Mouse (Mus musculus) left cerebral cortex, postnatal 4 days (tissue): ENCODE data around the gene Snx29. TPM values are rescaled to one million over a fixed set of nuclear protein-coding genes. Genes with fewer than 3 reads are reported as not detected.
A peak's percentile ranks its signal among the peaks of the same experiment; 100 is the strongest.

ENCODE experiments used
- DNase-seq: peaks from one replicate; pipeline ENCODE4 v3.0.0-alpha.2; 2022
- intact Hi-C: fragments of 180-260 bp; cut with DNase I; formaldehyde crosslinking; loops from one replicate; pipeline ENCODE4 v1.15.1; 2025
- total RNA-seq, 2 experiments: library from RNA; stranded (reverse); gene quantifications; 2 replicates each; pipeline ENCODE4 v1.2.3; 2021

Snx29 gene
- total RNA-seq, 2 experiments from 2014 or later, result 46.2 to 46.6 TPM

DNA sequence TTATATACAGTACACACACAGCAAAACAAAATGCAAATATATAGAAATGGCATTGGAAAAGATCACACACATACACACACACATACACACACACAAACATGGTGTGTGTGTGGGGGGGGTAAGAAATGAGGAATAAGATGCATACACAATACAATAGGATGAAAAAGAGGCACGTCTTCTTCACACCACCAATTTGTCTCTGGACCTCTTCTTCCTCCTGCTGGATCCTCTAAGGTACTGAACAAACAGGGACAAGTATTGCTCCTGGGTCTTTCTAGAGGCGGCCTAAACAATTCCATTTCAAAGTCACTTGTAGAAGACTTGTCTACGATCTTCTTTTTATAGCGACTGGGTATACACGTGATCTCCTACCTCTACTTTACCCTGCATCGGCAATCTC is 194.7 kb downstream of the Snx29 start:
- intact Hi-C loops, result no loop called here
- DNase-seq, result no peak

DNA sequence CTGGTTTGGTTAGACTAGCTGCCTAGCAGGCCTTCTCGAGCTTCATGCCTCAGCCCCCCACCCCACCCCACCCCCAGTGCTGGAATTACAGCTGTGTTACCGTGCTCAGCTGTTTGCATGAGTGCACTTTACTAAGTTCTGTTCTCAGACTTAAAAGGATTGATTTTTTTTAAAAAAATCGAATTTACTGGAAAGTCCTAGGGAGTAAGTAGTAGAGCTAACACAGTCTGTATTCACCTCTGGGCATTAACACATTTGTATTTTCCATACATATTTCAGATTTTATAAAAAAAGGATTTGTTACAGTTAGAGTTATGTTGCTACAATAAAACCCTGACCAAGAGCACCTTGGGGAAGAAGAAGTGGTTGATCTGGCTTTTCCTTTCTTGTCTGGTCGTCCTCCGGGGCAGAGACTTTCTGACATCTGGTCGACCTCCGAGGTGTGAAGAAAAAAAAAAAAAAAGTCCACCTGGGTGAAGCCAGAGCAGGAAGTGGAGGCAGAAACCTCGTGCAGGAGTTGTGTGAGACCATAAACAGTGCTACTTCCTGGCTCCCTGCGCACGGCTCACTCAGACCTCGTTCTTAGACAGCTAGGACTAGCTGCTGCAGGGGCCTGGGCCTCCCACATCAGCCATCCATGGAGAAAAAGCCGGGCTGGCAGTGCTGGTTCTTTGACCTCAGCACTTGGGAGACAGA is 196.2 kb downstream of the Snx29 start:
- DNase-seq, result no peak
- intact Hi-C loops, result no loop called here

DNA sequence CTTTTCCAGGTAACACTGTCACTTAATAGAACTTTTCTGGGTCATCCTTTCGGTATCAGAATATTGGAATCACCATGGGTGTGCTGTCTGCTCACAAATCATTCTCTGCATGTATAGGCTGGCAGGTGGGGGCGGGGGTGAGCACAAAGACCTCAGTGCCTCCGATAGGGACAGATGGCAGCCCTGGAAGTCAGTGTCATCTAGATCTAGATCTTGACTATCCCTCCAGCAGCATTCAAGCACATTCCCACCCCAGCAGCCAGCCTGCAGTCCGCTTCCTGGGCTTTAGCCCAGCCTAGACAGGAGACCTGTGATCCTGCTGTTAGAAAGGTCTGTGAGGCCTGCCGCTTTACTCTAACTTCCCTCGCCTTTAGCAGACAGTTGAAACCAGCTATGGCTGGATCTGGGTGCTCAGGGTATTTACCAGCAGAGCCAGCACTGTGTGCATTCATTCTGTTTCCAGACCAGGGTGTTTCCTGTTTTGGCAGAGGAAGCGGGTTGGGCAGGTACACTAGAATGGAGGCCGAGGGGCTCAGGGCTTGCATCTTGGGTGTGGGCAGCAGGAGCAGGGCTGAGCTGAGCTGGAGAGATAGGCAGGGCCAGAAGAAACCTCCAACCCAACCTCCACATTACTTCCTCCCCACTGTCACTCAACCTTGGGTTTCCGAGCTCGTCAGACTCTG is 203.5 kb downstream of the Snx29 start:
- intact Hi-C loops, result no loop called here
- DNase-seq, result peak; percentile 13

DNA sequence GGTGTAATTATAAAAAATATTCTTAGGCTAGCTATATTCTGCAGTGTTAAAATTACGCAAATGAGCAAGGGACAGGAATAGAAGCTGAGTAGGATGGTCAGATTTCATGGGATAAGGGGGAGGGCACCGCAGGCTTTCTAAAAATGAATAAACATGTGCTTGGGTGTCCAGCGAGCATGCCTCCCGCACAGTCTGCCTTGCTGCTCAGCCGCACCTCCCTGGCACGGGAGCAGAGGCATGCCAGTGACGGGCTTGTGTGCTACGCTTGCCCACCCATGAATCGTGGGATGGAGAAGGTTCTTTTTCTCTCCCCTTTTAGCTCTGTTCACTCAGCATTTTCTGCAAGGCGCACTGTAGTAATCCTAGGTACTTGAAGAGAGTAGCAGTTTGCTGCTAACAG is 204.3 kb downstream of the Snx29 start:
- DNase-seq, result no peak
- intact Hi-C loops, result no loop called here

DNA sequence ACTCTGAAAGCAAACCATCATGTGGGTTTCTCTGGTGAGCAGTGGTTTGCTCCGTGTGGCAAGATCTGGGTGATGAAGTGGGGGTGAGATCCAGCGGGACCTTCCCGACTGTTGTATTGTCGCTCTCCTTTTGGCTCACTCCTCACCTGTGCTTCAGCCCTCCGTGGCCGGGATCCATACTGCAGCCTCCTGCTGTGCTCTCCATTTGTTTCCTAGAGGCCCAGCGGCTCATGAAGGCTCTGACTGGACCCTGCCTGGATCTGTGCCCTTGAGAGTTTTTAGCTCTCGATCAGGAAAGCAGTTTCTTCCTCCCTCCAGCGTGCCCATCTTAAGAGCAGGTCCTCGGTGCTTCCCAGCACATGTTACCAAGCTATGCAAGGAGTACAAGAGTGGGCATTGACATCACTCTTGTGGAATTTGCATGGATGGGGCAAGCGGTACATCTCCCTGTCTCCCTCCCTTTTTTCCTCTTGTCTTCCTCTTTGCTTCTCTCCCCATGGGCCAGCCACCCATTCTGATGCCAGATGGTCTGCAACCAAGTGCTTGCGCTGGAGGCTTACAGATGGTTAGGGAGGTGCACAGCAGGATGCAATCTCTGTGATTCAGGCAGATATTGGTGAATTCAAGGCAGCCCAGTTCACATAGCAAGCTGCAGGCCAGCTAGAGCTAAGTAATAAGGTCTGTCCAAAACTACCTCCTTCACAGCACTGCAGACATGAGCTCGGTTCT is 207.9 kb downstream of the Snx29 start:
- DNase-seq, result peak; percentile 57
- intact Hi-C loops, result no loop called here

DNA sequence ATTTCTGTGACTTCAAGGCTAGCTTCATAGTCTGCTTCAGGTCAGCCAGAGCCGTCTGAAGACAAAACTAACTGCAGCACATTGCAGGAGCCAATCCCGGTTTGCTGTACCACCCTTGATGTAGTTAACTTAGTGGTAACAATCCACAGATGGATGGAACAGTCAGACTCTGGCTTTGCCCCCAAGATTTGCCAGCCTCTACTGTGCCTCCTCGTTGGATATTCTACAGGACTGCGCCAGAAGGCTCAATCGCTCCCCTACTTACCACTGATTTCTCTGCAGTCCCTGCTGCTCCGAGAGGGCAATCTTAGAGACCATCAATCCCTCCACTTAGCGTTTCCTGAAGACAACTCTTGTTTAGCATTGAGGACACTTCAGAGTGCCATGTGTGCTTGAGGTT is 208.7 kb downstream of the Snx29 start:
- intact Hi-C loops, result no loop called here

DNA sequence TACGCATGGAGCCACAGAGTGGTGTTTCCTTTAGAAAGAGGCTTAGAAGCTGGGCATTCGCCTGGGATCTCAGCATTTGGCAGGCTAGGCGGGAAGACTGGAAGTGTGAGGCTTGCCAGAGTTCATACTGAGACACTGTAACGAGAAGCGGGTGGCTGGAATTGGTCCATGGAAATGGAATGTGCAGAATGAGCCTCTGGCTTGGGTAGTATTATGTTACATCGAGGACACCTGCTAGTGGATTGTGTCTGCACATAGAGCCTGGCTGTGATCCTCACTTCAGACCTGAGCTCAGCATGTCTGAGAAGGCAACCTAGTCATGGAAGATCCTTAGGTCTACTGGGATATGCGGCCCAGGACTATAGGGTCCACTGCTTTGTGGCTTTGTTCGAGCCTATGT is 209.9 kb downstream of the Snx29 start:
- DNase-seq, result peak; percentile 85
- intact Hi-C loops, result no loop called here

More for the DNA sequence above, 208.7 kb downstream of the Snx29 start:
- DNase-seq, result no peak

DNA sequence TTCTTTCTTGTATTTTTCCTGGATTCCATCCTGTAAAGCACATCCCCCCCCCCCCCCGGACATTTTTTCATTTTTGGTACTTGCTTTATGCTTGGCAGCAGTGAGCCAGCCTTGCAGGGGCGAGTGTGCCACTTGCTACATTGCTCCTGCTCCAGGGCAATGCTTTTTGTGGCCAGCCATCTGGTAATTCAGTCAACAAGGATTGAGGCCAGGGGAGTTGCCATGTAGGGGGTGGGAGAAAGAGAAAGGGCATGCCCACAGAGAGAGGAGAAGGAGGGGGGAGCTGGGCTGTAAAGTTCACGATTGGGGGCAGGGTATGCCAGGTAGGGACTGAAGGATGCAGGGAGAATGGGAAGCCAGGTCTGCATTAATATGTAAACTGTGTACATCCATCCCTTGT is 210.7 kb downstream of the Snx29 start:
- intact Hi-C loops, result no loop called here
- no peak for DNase-seq

DNA sequence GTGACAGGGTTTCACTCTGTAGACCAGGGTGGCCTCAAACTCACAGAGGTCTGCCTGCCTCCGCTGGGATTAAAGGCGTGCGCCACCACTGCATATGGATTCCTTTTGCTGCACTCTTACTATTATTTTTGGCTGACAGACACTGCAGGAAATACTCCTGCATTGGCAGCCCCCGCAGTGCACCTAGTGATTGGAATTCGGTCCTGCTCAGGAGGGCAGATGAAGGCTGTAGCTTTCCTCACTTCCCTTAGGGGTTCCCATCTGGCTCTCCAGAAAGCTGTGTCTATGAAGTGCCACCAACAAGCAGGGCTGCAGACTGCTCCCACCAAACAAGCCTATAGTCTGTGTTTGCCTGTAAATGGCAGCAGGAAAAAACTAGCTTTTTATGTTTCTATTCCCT is 215.0 kb downstream of the Snx29 start:
- no peak for DNase-seq
- intact Hi-C loops, result no loop called here

DNA sequence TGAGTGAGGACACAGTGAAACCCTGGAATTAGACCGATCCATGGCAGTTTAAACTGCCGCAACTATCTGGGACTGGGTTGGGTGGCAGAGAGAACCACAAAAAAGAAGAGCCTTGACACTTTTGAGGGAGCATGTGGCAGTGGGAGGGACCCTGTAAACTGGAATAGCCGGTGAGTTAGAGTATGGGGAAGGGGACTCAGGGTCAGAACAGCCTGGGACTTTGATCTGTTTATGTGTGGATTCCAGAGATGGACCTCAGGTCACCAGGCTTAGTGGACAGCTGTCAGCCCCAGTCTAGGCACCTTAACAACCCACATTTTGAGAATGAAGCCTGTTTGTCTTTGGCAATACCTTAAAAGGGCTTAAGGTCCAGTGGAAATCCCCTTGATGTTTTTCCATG is 215.5 kb downstream of the Snx29 start:
- intact Hi-C loops, result no loop called here
- no peak for DNase-seq

DNA sequence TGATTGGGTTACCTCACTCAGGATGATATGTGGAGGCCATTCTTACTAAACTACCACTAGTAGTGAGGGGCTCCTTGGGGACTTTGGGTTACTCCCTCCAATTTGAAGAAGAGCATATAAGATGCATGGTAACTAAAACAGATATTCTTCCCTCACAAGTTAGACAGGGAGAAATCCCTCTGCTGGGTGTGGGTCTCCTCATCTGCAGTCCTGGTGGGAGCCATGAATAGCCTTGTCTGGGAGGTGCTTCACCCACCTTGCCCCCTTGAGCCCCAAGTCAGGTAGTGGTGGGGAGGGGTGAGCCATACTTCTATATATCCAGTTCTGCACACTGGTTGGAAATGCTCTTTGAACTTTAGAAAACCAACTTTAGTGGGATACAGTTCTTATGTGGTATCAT is 218.3 kb downstream of the Snx29 start:
- no peak for DNase-seq
- intact Hi-C loops, result no loop called here

DNA sequence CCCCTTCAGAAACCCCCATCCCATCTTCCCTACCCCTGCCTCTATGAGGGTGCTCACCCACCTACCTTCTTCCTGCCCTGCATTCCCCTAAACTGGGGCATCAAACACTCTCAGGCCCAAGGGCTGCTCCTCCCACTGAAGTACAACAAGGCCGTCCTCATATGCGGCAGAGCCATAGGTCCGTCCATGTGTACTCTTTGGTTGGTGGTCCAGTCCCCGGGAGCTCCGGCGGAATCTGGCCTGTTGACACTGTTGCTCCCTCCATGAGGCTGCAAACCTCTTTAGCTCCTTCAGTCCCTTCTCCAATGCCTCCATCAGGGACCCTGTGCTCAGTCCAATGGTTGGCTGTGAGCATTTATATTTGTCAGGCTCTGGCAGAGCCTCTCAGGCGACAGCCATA is 219.1 kb downstream of the Snx29 start:
- intact Hi-C loops, result no loop called here
- no peak for DNase-seq

DNA sequence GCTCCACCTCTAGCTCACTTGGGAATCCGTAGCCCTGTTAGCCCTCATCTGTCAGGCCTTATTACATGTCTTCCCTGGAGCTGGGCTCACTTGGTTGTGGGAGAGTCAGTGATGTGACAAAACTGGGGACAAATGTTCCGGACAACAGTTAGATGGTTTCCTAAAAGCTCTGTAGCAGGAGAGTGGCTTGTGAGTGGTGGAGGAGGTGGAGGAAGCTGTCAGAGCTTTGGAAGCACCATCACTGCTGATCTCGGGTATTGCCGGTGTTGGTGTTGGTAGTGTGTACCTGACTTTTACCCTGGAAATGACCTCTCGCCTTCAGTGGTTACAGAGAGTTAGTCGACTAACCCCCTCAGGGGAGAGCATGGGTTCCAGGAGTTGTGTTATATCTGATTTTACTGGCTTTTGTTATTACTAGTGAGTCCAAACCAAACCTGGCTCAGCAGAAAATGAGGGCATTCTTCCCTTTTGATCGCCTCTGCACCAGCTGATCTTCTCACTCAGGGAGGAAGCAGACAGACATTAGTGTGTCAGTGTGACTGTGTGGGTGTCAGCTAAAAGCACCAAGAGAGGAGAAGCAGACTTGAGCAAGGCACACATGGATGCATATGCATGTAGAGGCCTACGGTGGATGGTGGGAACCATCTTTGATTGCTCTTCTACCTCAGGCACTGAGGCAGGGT is 227.5 kb downstream of the Snx29 start:
- intact Hi-C loops, result no loop called here
- no peak for DNase-seq

DNA sequence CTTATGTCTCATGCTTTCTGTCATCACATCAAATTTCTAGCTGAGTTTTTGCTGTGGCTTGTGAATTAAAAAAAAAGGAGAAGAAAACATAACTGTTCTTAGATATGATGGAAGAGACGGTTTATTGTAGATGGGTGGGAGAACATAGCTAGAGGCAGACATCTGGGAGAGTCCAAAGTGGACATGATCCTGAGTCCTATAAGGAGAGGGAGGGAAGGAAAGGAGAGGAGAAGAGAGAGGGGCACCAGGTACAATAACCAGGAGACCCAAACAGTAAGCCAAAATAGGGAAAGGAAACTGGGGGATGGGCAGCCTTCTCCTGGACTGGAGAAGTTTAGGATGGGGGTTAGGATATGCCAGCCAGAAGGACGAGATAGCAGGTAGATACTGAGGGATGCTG is 239.0 kb downstream of the Snx29 start:
- intact Hi-C loops, result no loop called here
- DNase-seq, result no peak

DNA sequence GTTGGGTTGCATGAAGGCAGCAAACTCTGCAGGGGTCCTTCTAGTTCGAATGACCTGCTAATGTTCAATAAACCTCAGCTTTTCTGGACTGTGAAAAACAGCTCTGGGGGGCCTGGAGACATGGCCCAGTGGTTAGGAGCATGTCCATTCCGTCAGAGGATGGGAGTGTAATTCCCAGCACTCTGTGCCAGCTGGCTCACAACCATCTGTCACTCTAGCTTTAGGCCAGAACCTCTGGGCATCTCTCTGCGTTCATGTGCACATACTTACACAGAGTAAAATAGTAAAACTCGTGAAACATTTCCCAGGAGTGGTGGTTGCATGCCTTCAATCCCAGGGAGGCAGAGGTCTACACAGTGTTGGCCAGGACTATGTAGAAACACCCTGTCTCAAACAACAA is 241.1 kb downstream of the Snx29 start:
- no peak for DNase-seq
- intact Hi-C loops, result no loop called here

DNA sequence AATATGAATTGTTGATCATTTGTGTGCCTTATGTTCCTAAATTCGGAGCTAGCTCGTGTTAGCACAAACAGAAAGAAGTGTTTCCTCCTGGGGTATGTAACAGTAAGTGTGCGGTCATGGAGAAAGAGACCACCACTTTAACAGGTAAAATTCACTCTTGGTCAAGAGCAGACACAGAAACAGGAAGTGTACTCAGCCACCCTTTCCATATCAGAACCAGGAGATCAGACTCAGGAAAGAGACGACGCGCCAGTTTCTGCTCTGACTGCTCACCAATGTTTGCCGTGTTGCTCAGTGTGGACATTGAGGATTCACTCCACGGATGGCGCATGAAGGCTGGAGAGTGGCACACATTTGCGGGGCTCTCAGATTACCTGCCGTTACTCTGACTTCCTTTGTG is 242.4 kb downstream of the Snx29 start:
- no peak for DNase-seq
- intact Hi-C loops, result no loop called here

DNA sequence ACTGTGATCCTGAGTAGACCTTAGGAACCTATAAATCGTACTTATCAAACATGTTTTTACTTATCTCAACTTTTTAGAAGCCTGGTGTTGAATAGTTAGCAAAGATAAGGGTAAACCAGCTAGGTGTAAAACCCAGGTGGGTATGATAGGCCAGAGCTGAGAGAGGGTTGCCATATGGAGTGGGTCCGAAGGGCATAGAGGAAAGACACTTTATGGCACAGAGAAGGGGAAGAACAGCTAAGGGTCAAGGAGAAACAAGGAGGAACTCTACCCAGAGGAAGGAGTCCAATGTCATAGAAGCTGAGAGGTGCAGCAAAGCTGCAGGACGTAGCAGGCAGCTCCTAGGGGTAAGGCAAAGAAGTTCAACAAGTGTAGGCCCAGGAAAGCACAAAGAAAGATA is 244.9 kb downstream of the Snx29 start:
- intact Hi-C loops, result no loop called here
- no peak for DNase-seq

DNA sequence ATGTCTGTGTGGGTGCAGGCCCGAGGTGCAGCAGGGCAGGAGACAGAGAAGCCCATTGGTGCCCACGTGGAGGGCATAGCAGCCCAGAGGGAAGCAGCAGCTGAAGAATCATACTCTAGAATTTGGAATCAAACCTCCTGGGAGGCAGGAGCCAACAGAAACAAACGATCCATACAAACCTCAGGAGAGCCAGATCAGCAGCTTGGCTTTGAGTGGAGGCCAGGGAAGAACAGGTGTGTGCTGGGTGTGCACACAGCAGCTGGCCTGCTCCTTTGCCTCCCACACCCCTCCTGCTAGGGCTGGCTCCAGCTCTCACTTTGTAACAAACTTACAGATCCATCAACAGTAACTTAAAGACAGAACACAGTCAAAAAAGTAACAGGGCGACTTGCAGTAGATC is 245.4 kb downstream of the Snx29 start:
- DNase-seq, result peak; percentile 28
- intact Hi-C loops, result no loop called here

DNA sequence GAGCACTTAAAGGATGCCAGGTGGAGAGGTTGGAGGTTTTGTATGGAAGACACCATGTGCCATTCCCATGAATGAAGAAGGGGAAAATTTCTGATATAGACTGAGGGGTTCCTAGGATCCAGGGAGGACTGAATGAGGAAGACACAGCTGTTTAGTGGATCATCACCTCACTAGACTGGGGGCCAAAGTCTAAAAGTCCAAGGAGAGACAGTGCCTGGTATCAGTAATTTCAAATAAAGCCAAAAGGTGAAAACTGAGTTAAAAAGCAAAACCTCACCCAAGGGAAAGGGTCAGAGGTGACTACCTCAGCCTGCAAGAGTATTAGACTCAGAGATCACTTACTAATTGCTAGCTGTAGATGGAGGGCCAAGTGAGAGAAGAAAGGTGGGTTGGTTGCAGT is 245.9 kb downstream of the Snx29 start:
- intact Hi-C loops, result no loop called here
- DNase-seq, result no peak

DNA sequence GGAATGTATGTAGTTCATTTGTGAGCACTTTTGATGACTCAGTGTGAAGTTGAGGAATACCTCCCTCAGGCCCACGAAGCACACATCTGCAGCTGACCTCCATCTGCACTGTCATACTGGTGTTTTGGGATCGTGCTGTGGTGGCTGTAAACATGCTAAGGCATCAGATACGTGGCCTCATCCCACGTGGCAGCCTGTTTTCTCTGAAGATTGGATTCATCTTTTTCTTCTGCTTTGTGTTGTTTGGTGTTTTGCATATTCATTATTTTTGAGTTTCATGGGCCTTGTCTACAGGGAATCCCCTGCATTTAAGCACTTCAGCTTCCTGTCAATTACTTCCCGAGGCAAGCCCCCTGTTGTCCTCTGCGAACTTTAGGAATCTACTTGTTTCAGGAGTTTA is 246.4 kb downstream of the Snx29 start:
- intact Hi-C loops, result no loop called here
- no peak for DNase-seq

DNA sequence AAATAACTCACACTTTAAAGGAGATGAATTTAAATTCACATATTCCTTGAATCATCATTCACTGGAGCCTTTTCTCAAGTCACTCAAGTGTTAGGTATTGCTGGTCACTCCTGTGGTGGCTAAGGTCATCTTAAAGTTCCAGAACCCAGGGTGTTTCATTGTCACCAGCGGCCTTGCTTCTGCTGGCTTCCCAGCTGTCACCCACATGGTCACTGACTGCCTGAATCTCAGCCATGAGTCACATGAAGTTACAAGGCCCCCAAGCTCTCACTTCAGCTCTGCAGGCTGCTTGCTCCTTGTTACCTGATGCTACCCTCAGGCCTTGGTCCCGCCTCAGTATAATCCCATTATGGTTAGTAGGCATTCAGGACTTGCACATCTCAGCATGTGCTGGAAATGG is 247.4 kb downstream of the Snx29 start:
- DNase-seq, result no peak
- intact Hi-C loops, result no loop called here

DNA sequence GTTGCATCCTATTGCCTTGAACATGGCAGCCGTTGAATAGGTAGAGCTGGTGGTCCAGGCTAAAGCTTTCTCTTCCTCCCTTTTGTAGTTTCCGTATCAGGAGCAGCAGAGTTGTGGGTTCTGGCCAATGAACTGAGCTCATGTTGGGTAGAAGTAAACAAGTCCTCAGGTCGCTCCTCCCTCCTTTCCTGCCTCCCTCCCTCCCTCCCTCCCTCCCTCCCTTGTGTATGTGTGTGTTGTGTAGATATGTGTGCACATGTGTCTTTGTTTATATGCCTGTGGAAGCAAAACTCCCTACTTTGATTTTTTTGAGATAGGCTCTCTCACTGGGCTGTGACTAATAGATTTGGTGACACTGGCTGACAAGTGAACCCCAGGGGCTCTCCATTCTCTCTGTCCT is 251.8 kb downstream of the Snx29 start:
- intact Hi-C loops, result no loop called here
- DNase-seq, result no peak
